Mouse (Mus musculus) liver, embryonic 14.5 days (tissue): ENCODE data around the gene Snx21. TPM values are rescaled to one million over a fixed set of nuclear protein-coding genes. Genes with fewer than 3 reads are reported as not detected.

Experiments used
- ATAC-seq: fragments of 200-750 bp; cut with Nextera tagmentation; 2 replicates; pipeline ENCODE4 v1.8.0; 2017; ENCODE audit warnings: moderate number of reproducible peaks, mild to moderate bottlenecking, moderate library complexity; ENCODE audit not compliant: insufficient read depth
- DNase-seq, 3 experiments: peaks; one replicate each; pipeline ENCODE4 v3.0.0-alpha.2; 2012 to 2013; ENCODE audit warnings: low read depth in 3 of 3, low spot score in 3 of 3
- H3K27ac ChIP-seq: fragments of 300-500 bp; sonication (generic); 2 replicates; pipeline ENCODE4 v1.5.1; 2014; ENCODE audit warnings: moderate library complexity, mild to moderate bottlenecking, control low read depth, inconsistent platforms
- H3K27me3 ChIP-seq: fragments of 300-500 bp; sonication (generic); 2 replicates; pipeline ENCODE4 v1.6.1; 2014; ENCODE audit warnings: mild to moderate bottlenecking, low read length, moderate library complexity; ENCODE audit not compliant: control insufficient read depth, insufficient read depth
- H3K36me3 ChIP-seq: fragments of 300-500 bp; sonication (generic); replicated peaks from 2 replicates; pipeline ENCODE4 v1.6.1; 2014; ENCODE audit warnings: low read depth; ENCODE audit not compliant: control insufficient read depth, insufficient read depth
- H3K4me1 ChIP-seq, 2 experiments: fragments of 200-500 bp in 1 of 2; fragments of 300-500 bp in 1 of 2; sonication (generic) in 1 of 2; replicated peaks; 2 replicates each; pipeline ENCODE4 v1.6.1; 2012 to 2014; ENCODE audit warnings: antibody characterized with exemption in 1 of 2, inconsistent platforms in 1 of 2, low read length in 1 of 2; ENCODE audit not compliant: control insufficient read depth in 2 of 2, insufficient read depth in 2 of 2
- H3K4me2 ChIP-seq: fragments of 300-500 bp; sonication (generic); 2 replicates; pipeline ENCODE4 v1.6.1; 2014; ENCODE audit warnings: low read depth, mild to moderate bottlenecking, control low read depth, moderate library complexity
- H3K4me3 ChIP-seq, 2 experiments: fragments of 200-500 bp in 1 of 2; fragments of 300-500 bp in 1 of 2; sonication (generic) in 1 of 2; 2 replicates each; pipeline ENCODE4 v1.5.1; 2012 to 2014; ENCODE audit warnings: low read depth in 2 of 2, low read length in 2 of 2, mild to moderate bottlenecking in 2 of 2, control low read depth in 1 of 2, inconsistent platforms in 1 of 2, moderate library complexity in 1 of 2; ENCODE audit not compliant: insufficient read depth in 1 of 2
- H3K9ac ChIP-seq: fragments of 300-500 bp; sonication (generic); replicated peaks from 2 replicates; pipeline ENCODE4 v1.6.1; 2014; ENCODE audit warnings: mild to moderate bottlenecking, control low read depth, moderate library complexity
- H3K9me3 ChIP-seq: fragments of 300-500 bp; sonication (generic); 2 replicates; pipeline ENCODE4 v1.6.1; 2016; ENCODE audit warnings: low read length, mixed read lengths; ENCODE audit not compliant: control insufficient read depth
- CTCF ChIP-seq: IDR thresholded peaks from 2 replicates; pipeline ENCODE4 v1.5.1; 2016; ENCODE audit warnings: antibody characterized with exemption, low read depth, control low read depth
- EP300 ChIP-seq: IDR thresholded peaks from 2 replicates; pipeline ENCODE4 v1.6.1; 2016; ENCODE audit warnings: antibody characterized with exemption, low read depth
- WGBS: fragments of 180-500 bp; shearing (Covaris S2); extraction: QIAGEN DNeasy Blood & Tissue Kit; methylation state at CpG from one replicate; pipeline ENCODE4 v1.1.7; 2014; ENCODE audit not compliant: insufficient replicate concordance; 5-methylcytosine and 5-hydroxymethylcytosine counted together
- polyA plus RNA-seq, 2 experiments: library from polyadenylated mRNA; depleted of rRNA in 1 of 2; stranded (reverse) in 1 of 2; unstranded in 1 of 2; fragments of >200 nt; fragmentation: Nextera tagmentation in 1 of 2; extraction: Ambion mirVana in 1 of 2; gene quantifications; 2 replicates each; pipeline versions ENCODE4 v1.2.1 to v1.2.3; 2012 to 2014

Gene Snx21
- polyA plus RNA-seq, 2 experiments: 2.3 to 2.9 TPM

DNA sequence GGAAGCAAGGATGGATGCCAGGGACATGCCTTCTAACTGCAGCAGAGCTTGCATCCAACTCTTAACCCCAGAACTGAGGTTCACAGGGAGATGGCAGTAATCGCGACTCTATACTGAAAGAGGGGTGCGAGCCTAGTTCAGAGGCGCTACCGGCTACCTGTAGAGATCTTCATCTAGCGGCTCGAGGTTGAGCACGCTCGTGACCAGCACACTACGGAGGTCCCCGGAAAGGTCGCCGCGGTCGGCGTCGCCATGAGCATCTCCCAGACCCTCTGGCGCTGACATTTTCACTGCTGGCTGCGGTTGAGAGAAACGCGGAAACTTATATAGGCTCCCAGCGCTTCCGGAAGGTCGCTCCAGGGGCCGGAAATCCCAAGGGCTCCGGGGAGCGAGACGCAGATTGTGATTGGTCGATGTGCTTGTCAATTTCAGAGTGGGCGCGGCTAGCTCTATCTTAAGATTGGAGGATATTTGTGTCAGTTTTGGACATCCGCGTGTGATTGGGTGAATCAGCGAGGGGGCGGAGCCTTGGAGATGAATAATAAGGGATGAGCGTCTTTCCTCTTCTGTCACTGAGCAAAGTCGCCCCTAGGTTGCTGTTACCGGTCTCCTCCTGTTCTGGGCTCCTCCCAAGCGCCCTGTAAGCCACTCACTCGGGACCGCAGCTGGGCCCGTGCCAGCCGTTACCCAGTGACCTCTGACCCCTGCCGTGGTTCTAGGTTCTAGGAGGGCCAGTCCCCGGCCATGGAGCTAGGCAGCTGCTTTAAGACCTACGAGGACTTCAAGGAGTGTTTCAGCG, 19.1 kb downstream of the Snx21 start, which contains the start of the genes Acot8 and Zswim3:
TSS of gene Acot8 (minus strand) at position 350 of the 799 bp plus-strand sequence.
TSS of gene Zswim3 (plus strand) at position 566 of the 799 bp plus-strand sequence.
- Histone ChIP-seq H3K27me3 (no peaks in the 10 kb centered on the region), H3K9ac (peak within 1 kb of the TSS; percentile 93), H3K36me3 (peaks cover 11% of the 10 kb centered on the region), H3K4me3 (peak within 1 kb of the TSS; percentile 95 to 99), H3K4me2 (peak within 1 kb of the TSS; percentile 90), H3K9me3 (no peaks in the 10 kb centered on the region), H3K4me1 (peaks cover 12 to 13% of the 10 kb centered on the region in 2 experiments), H3K27ac (peak within 1 kb of the TSS; percentile 96)
- ATAC-seq (peak; percentile 92), DNase-seq (peak; percentile 99)
- TF ChIP-seq CTCF (peak; percentile 19; the same call in 1 of the 2 replicates), EP300 (peak; percentile 55; the same call in 1 of the 2 replicates)
- under 1% methylated on average over 47 of the region's 47 CpGs for WGBS

DNA sequence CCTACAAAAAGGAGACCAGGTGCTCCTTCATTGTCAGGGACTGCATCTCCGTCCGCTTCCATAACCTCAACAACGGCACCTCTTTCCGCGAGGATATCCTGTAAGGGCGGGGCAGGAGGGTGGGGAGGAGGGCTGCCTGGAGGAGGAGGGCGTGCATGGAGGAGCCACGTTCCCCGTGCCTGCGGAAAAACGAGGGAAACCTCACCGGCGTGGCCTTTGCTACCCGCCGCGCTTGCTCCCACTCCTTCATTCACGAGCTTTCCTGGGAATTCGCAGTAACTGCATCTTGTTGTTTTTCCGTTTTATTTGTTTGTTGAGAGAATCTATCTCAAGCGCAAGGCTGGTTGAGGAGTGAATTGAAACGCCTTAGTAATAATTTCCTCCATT, 19.7 kb downstream of the Snx21 start:
- peak; percentile 79 for ATAC-seq
- peak overlapping the region; percentile 88 for H3K9ac ChIP-seq
- WGBS: under 1% methylated on average over 21 of the region's 21 CpGs

DNA sequence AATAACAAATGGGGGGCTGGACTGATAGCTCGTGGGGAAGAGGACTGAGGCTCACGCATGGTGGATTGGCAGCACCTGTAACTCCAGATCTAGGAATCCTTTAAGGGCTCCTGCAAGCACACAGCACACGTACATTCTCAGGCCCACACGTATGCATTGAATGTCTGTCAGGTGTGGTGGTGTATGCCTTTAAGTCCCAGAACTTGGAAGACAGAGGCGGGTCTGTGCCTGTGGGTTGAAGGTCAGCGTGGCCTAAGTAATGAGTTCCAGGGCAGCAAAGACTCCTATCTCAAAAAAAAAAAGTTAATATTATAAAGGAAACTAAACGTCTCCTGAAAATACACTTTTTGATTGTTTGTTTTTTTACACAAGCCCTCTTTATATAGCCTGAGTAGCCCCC, 21.0 kb downstream of the Snx21 start:
- Histone ChIP-seq H3K27me3 (no peaks in the 10 kb centered on the region), H3K27ac (no peak overlapping the region)

More for the DNA sequence above, 19.7 kb downstream of the Snx21 start:
- Histone ChIP-seq H3K27me3 (no peaks in the 10 kb centered on the region), H3K27ac (peak overlapping the region; percentile 96), H3K4me3 (peak overlapping the region; percentile 95 to 97), H3K4me1 (peaks cover 12 to 13% of the 10 kb centered on the region in 2 experiments), H3K9me3 (no peaks in the 10 kb centered on the region), H3K36me3 (peaks cover 6% of the 10 kb centered on the region), H3K4me2 (peak overlapping the region; percentile 77)
- TF ChIP-seq CTCF (no peak), EP300 (no peak)
- DNase-seq: peak in 1 of 3 experiments; percentile 55

DNA sequence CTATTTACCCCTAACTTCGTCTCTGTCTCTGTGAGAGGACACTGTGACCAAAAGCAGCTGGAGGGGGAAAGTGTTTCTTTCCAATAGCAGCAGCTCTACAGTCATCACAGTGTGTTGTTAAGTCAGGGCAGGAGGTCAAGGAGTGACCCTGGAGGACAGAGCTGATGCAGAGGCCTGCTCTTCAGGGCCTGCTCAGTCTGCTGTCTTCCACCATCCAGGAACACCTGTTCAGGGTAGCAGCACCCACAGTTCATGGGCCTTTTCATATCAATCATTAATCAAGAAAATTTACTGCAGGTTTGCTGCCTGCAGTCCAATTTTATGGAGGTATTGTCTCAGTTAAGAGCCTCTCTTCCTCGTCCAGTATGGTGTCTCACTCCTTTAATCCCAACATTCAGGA, 27.9 kb downstream of the Snx21 start:
- no peaks in the 10 kb centered on the region for H3K27me3 ChIP-seq
- H3K4me3 ChIP-seq: no peak overlapping the region
- H3K9ac ChIP-seq: no peak overlapping the region
- no peak for ATAC-seq
- peaks cover 11 to 15% of the 10 kb centered on the region in 2 experiments for H3K4me1 ChIP-seq
- no peak overlapping the region for H3K27ac ChIP-seq
- H3K36me3 ChIP-seq: 0 out of 2 replicates have a peak, but pooled peaks cover 2% of the 10 kb centered on the region
- 68% methylated on average over 2 of the region's 2 CpGs for WGBS
- TF ChIP-seq EP300: no peak
- TF ChIP-seq CTCF: no peak
- no peak overlapping the region for H3K4me2 ChIP-seq
- H3K9me3 ChIP-seq: no peaks in the 10 kb centered on the region
- DNase-seq: no peak

More for the DNA sequence above, 21.0 kb downstream of the Snx21 start:
- no peak for DNase-seq
- Histone ChIP-seq H3K4me2 (peak overlapping the region; percentile 7), H3K9me3 (no peaks in the 10 kb centered on the region), H3K9ac (no peak overlapping the region), H3K4me1 (peaks cover 12 to 13% of the 10 kb centered on the region in 2 experiments), H3K36me3 (peaks cover 2% of the 10 kb centered on the region; the same call in 1 of the 2 replicates), H3K4me3 (0 out of 4 replicates have a peak overlapping the region, but pooled peaks of 1 of the 2 experiments have one; percentile 95)
- WGBS: 67% methylated on average over 7 of the region's 7 CpGs
- ATAC-seq: no peak
- TF ChIP-seq EP300 (no peak), CTCF (no peak)

DNA sequence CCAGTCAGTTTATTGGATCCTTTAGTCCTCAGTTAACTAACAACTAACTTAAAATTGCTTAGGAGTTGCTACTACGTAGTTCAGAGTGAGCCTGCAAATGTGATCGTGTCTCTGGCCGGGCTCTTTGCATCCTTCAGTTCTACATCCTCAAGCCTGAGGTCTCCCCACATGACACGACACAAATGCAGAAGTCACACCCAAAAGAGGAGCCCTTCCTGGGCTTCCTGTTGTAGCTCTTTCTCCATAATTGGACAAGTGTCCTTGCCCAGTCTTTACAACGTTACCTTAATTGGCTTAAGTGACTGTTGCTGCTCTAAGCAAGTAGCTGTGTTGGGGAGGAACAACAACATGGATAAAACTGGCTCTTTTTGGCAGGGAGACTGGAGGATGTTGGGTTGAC, 29.7 kb downstream of the Snx21 start:
- 46% methylated on average over 5 of the region's 5 CpGs for WGBS
- H3K4me3 ChIP-seq: no peak overlapping the region
- no peaks in the 10 kb centered on the region for H3K27me3 ChIP-seq
- H3K36me3 ChIP-seq: no peaks in the 10 kb centered on the region
- TF ChIP-seq EP300 (no peak), CTCF (no peak)
- peak overlapping the region; percentile 33 for H3K4me2 ChIP-seq
- peaks cover 11 to 15% of the 10 kb centered on the region in 2 experiments for H3K4me1 ChIP-seq
- no peaks in the 10 kb centered on the region for H3K9me3 ChIP-seq
- H3K9ac ChIP-seq: peak overlapping the region; percentile 32; the same call in 1 of the 2 replicates
- DNase-seq (no peak), ATAC-seq (peak; percentile 60)
- H3K27ac ChIP-seq: peak overlapping the region; percentile 56
